Mouse (Mus musculus): ENCODE data around the gene Tdpoz3. TPM values are rescaled to one million over a fixed set of nuclear protein-coding genes. Genes with fewer than 3 reads are reported as not detected.
"Not testable (repeated sequence)": the region's sequence is repeated elsewhere in the genome, so short reads cannot be mapped to it uniquely, and the experiment has no call there.

Tdpoz3 gene
- polyA plus RNA-seq (2014; fragmentation: Nextera tagmentation; extraction: Ambion mirVana) = not detected in 2 replicates

DNA sequence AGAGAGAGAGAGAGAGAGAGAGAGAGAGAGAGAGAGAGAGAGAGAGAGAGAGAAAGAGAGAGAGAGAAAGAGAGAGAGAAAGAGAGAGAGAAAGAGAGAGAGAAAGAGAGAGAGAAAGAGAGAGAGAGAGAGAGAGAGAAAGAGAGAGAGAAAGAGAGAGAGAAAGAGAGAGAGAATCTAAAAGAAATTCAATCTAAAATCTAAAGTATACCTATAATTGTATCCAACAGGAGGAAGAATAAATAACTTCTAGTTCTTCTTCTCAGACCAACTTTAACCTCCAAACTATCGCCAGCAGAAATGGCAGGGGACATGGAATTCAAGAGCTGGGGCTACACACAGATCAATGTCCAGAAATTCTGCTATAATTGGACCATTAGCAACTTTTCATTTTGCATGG lies at the start of gene Tdpoz3:
Gene Tdpoz3, plus strand, starts transcription at position 301 of the 400 bp plus-strand sequence.
- not testable (repeated sequence) for H3K27ac ChIP-seq (ENCODE audit: low read depth); H3K27me3 ChIP-seq (ENCODE audit: insufficient read depth, low read length); DNase-seq

DNA sequence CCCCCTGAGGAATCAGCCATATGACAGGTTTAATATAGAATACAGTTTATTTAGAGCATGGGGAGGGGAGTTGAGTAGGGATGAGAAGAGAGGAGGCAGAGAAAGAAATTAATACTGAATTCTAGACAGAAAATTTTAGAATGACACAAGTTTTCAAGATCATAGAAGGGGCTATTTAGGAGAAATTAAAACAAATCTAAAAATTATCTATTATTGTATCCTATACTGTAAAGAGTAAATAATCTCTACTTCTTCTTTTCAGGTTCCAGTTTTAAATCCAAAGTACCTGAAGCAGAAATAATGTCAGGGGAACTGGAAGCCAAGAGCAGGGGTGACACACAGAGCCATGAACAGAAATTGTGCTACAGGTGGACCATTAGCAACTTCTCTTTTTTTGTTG lies 29.7 kb upstream of the Tdpoz3 start, which contains the start of gene Tdpoz4:
Gene Tdpoz4, plus strand, starts transcription at position 301 of the 400 bp plus-strand sequence.
- DNase-seq; H3K9me3 ChIP-seq (ENCODE audit: low read depth, low read length); H3K36me3 ChIP-seq (ENCODE audit: insufficient read depth); H3K9ac ChIP-seq; H3K4me2 ChIP-seq; H3K27ac ChIP-seq (ENCODE audit: low read depth); ATAC-seq (ENCODE audit: insufficient read depth); H3K4me1 ChIP-seq (ENCODE audit: insufficient read depth); H3K27me3 ChIP-seq (ENCODE audit: insufficient read depth, low read length); H3K4me3 ChIP-seq (ENCODE audit: low read depth, low read length): not testable (repeated sequence)

More for the DNA sequence above, at the start of gene Tdpoz3:
- H3K4me1 ChIP-seq (ENCODE audit: insufficient read depth); H3K36me3 ChIP-seq (ENCODE audit: insufficient read depth); ATAC-seq (ENCODE audit: insufficient read depth); H3K9ac ChIP-seq; H3K9me3 ChIP-seq (ENCODE audit: low read depth, low read length); H3K4me2 ChIP-seq; H3K4me3 ChIP-seq (ENCODE audit: low read depth, low read length): not testable (repeated sequence)
- 93% methylated on average over 1 of the region's 1 CpGs for WGBS

DNA sequence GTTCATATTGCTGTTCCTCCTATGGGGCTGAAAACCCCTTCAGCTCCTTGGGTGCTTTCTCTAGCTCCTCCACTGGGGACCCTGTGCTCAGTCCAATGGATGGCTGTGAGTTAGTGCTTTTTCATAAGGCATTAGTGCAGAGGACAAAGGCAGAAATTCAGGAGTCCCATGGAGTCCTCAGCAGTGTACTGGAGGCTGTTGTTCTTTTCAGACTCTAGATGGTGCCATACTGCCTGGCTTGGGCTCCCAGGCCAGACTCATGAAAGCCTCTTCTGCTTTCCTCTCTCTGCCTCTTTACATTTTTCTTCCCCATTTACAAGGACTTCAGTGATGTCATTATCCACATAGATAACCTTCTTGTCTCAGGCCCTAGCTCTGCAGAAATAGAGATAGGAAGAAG lies 12.5 kb upstream of the Tdpoz3 start:
- H3K9me3 ChIP-seq (ENCODE audit: low read depth, low read length); H3K27me3 ChIP-seq (ENCODE audit: insufficient read depth, low read length); H3K4me3 ChIP-seq (ENCODE audit: low read depth, low read length); H3K4me1 ChIP-seq (ENCODE audit: insufficient read depth); H3K36me3 ChIP-seq (ENCODE audit: insufficient read depth); H3K4me2 ChIP-seq; ATAC-seq (ENCODE audit: insufficient read depth); DNase-seq; H3K27ac ChIP-seq (ENCODE audit: low read depth); H3K9ac ChIP-seq: not testable (repeated sequence)

DNA sequence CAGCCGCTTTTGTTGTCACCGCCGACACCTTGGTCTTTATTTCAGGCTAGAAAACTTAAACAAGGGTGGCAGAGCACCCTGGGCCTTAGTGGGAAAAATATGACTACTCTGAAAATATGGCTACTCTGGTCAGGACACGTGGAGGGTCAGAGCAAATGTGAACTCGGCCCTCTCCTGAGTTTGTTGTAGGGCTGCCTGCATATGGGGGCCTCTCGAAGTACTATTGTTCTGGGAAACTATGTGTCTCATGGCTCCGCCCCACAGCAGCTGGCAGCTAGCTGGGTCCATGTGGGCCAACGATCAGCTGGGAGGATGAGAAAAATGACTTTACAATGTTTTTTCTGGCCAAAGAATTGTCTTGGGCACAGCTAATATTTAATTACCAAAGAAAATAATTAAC lies 33.1 kb downstream of the Tdpoz3 start:
- not testable (repeated sequence) for H3K36me3 ChIP-seq (ENCODE audit: insufficient read depth); ATAC-seq (ENCODE audit: insufficient read depth); H3K4me3 ChIP-seq (ENCODE audit: low read depth, low read length); H3K4me1 ChIP-seq (ENCODE audit: insufficient read depth); DNase-seq; H3K9ac ChIP-seq; H3K9me3 ChIP-seq (ENCODE audit: low read depth, low read length); H3K27ac ChIP-seq (ENCODE audit: low read depth); H3K27me3 ChIP-seq (ENCODE audit: insufficient read depth, low read length); H3K4me2 ChIP-seq
- WGBS = 75% methylated on average over 8 of the region's 8 CpGs

DNA sequence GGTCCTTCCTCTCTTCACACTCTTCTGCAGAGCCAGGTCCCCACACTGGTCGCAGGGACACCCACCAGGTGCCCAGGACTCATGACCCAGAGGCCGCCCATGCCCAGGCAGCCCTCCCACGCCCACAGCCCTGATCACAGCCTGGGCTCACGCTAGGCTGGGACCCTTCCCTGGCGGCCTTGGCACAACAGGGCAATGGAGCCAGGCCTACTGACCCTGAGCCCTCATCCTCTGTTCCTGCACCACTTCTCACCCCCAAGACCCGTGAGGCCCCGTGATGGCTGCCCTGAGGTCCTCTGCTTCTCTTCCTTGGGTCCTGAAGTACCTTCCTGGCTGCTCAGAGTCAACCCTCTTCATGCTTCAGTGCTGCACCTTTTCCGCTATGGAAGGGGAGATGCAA lies 44.8 kb downstream of the Tdpoz3 start:
- not testable (repeated sequence) for ATAC-seq (ENCODE audit: insufficient read depth); H3K9ac ChIP-seq; H3K4me1 ChIP-seq (ENCODE audit: insufficient read depth); H3K4me2 ChIP-seq; H3K4me3 ChIP-seq (ENCODE audit: low read depth, low read length); H3K27ac ChIP-seq (ENCODE audit: low read depth); DNase-seq; H3K36me3 ChIP-seq (ENCODE audit: insufficient read depth); H3K9me3 ChIP-seq (ENCODE audit: low read depth, low read length); H3K27me3 ChIP-seq (ENCODE audit: insufficient read depth, low read length)
- WGBS = 83% methylated on average over 7 of the region's 8 CpGs

Other genes with a start within 250 kb of the Tdpoz3 start
- not detected in 2 replicates for gene Tdpoz2, start 173.3 kb upstream of the Tdpoz3 start, polyA plus RNA-seq (2014; fragmentation: Nextera tagmentation; extraction: Ambion mirVana)
- not detected in 2 replicates for gene Tdpoz1, start 149.7 kb upstream of the Tdpoz3 start, polyA plus RNA-seq (2014; fragmentation: Nextera tagmentation; extraction: Ambion mirVana)
- not detected in 2 replicates for gene Gm37596, start 132.9 kb upstream of the Tdpoz3 start, polyA plus RNA-seq (2014; fragmentation: Nextera tagmentation; extraction: Ambion mirVana)
- gene Gm5773, start 53.0 kb upstream of the Tdpoz3 start, polyA plus RNA-seq (2014; fragmentation: Nextera tagmentation; extraction: Ambion mirVana) = not detected in 2 replicates
- not detected in 2 replicates for gene Tdpoz4, start 29.6 kb upstream of the Tdpoz3 start, polyA plus RNA-seq (2014; fragmentation: Nextera tagmentation; extraction: Ambion mirVana)
- not detected in 2 replicates for gene Gm9117, start 117.5 kb downstream of the Tdpoz3 start, polyA plus RNA-seq (2014; fragmentation: Nextera tagmentation; extraction: Ambion mirVana)
- gene Tdpoz5, start 135.3 kb downstream of the Tdpoz3 start, polyA plus RNA-seq (2014; fragmentation: Nextera tagmentation; extraction: Ambion mirVana) = not detected in 2 replicates
- not detected in 2 replicates for gene Gm9125, start 228.9 kb downstream of the Tdpoz3 start, polyA plus RNA-seq (2014; fragmentation: Nextera tagmentation; extraction: Ambion mirVana)
- gene Gm10697, start 246.6 kb downstream of the Tdpoz3 start, polyA plus RNA-seq (2014; fragmentation: Nextera tagmentation; extraction: Ambion mirVana) = not detected in 2 replicates

Measured in lung, embryonic 14.5 days (tissue).